Mouse (Mus musculus) lung, postnatal 0 days (tissue): ENCODE data around the gene Phlda1.
A peak's percentile ranks its signal among the peaks of the same experiment; 100 is the strongest.

Source experiments
- CTCF ChIP-seq: IDR thresholded peaks from 2 replicates; pipeline ENCODE4 v1.5.1; 2016; ENCODE audit warnings: antibody characterized with exemption, mild to moderate bottlenecking
- EP300 ChIP-seq: IDR thresholded peaks from 2 replicates; pipeline ENCODE4 v1.6.1; 2016; ENCODE audit warnings: antibody characterized with exemption, mild to moderate bottlenecking, control low read depth

DNA sequence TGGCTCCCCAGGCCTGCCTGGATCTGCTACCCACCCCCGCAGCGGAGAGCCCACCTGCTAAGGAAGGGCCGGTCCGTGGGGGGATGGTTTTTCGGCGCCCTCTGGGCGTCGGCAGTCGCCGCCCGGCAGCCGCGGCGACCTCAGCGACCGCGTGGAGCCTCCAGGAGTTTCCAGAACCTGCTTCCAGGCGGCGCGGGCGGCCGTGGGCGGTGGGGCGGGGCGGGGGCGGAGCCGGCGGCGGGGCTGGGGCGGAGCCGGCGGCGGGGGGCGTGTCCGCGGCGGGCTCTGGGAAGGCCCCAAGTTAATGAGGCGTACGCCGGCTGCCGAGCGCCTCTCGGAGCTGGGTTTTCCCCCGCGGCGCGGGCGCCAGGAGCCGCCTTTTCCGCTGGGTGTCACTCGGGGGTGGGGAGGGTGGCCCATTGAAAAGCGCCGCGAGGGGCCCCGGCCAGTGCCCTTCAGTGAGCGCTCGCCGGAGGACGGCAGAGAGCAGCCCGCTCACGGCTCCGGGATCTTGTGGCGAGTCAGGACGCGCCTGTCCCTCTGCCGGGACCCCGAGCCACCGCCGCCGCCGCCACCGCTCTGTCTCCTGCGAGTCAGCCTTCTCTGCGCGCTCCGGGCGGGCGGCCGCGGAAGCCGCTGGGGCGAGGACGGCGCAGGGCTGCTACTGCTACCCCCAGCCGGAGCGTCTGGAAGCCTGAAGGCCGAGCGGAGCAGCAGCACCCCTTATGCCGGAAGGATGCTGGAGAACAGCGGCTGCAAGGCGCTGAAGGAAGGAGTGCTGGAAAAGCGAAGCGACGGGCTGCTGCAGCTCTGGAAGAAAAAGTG lies at the start of gene Phlda1:
- TF ChIP-seq CTCF: peak; percentile 42
- no peak for TF ChIP-seq EP300
